Mouse (Mus musculus) cerebellum, adult 2 months (tissue): ENCODE results near the gene Brd4. TPM values are rescaled to one million over a fixed set of nuclear protein-coding genes. Genes with fewer than 3 reads are reported as not detected.

Experiments
- DNase-seq, 2 experiments: peaks; one replicate each; pipeline ENCODE4 v3.0.0; 2021
- H3K27ac ChIP-seq: fragments of 200-500 bp; 2 replicates; pipeline ENCODE4 v1.5.1; 2012; ENCODE audit warnings: low read length, control low read depth, inconsistent platforms; ENCODE audit not compliant: insufficient read depth
- H3K27me3 ChIP-seq: fragments of 200-500 bp; 2 replicates; pipeline ENCODE4 v1.6.1; 2012; ENCODE audit warnings: inconsistent platforms, mild to moderate bottlenecking, low read length, moderate library complexity; ENCODE audit not compliant: control insufficient read depth, insufficient read depth
- H3K4me1 ChIP-seq: fragments of 200-500 bp; 2 replicates; pipeline ENCODE4 v1.6.1; 2011; ENCODE audit warnings: low read length; ENCODE audit not compliant: control insufficient read depth, insufficient read depth
- H3K4me3 ChIP-seq: fragments of 200-500 bp; replicated peaks from 2 replicates; pipeline ENCODE3; 2011; ENCODE audit warnings: mild to moderate bottlenecking, low read depth, low read length, control low read depth; ENCODE audit not compliant: insufficient read depth
- CTCF ChIP-seq: fragments of 200-500 bp; IDR thresholded peaks from 2 replicates; pipeline ENCODE4 v1.5.1; 2011; ENCODE audit warnings: low read depth, mild to moderate bottlenecking, control low read depth, low read length, moderate library complexity, borderline replicate concordance; ENCODE audit not compliant: insufficient read depth
- POLR2A ChIP-seq: fragments of 200-500 bp; IDR thresholded peaks from 2 replicates; pipeline ENCODE4 v1.6.1; 2011; ENCODE audit warnings: low read length, control low read depth, borderline replicate concordance; ENCODE audit not compliant: insufficient read depth
- WGBS: fragments of 180-500 bp; shearing (Covaris S2); methylation state at CpG from one replicate; pipeline ENCODE4 v1.1.7; 2018; 5-methylcytosine and 5-hydroxymethylcytosine counted together
- polyA plus RNA-seq: library from polyadenylated mRNA; depleted of rRNA; stranded (reverse); fragments of >200 nt; gene quantifications from 2 replicates; pipeline ENCODE4 v1.2.3, GENCODE M21; 2012

The Brd4 gene
- polyA plus RNA-seq, 1 experiment, result 55.0 TPM

- no peak for DNase-seq
- H3K4me3 ChIP-seq, result no peak overlapping the region
- H3K27ac ChIP-seq, result no peak overlapping the region
- H3K27me3 ChIP-seq, result no peaks in the 10 kb centered on the region
- WGBS, result 90% methylated on average over 5 of the region's 5 CpGs
- H3K4me1 ChIP-seq, result peaks cover 6% of the 10 kb centered on the region
- no peak for TF ChIP-seq CTCF
- no peak for TF ChIP-seq POLR2A
These were observed 88.8 kb downstream of the Brd4 start for GRCm38 (mm10) chr17:32195725-32196124.

- no peaks in the 10 kb centered on the region for H3K27me3 ChIP-seq
- DNase-seq, result no peak
- H3K27ac ChIP-seq, result no peak overlapping the region
- no peak overlapping the region for H3K4me3 ChIP-seq
- peaks cover 6% of the 10 kb centered on the region for H3K4me1 ChIP-seq
- 89% methylated on average over 5 of the region's 5 CpGs for whole genome bisulfite sequencing
- no peak for TF ChIP-seq CTCF
- no peak for TF ChIP-seq POLR2A
These were observed 91.5 kb downstream of the Brd4 start for GRCm38 (mm10) chr17:32193010-32193409.

GRCm38 (mm10) chr17:32189850-32190249 lies 94.7 kb downstream of the Brd4 start:
- H3K4me1 ChIP-seq, result no peaks in the 10 kb centered on the region
- no peak overlapping the region for H3K27ac ChIP-seq
- H3K27me3 ChIP-seq, result no peaks in the 10 kb centered on the region
- no peak overlapping the region for H3K4me3 ChIP-seq
- no peak for DNase-seq
- WGBS, result 30% methylated on average over 5 of the region's 5 CpGs
- TF ChIP-seq CTCF (no peak), POLR2A (no peak)

GRCm38 (mm10) chr17:32188863-32189636 lies 95.5 kb downstream of the Brd4 start, which contains the start of gene Ephx3:
TSS of gene Ephx3 (minus strand) at chr17:32189549.
- no peak for DNase-seq
- 11% methylated on average over 42 of the region's 42 CpGs for whole genome bisulfite sequencing

GRCm38 (mm10) chr17:32183017-32183416 lies 101.5 kb downstream of the Brd4 start:
- Histone ChIP-seq H3K27ac (no peak overlapping the region), H3K4me3 (no peak overlapping the region), H3K4me1 (no peaks in the 10 kb centered on the region), H3K27me3 (no peaks in the 10 kb centered on the region)
- TF ChIP-seq POLR2A, result no peak
- TF ChIP-seq CTCF, result no peak
- DNase-seq, result no peak
- 42% methylated on average over 8 of the region's 8 CpGs for WGBS

More at GRCm38 (mm10) chr17:32188863-32189636, 95.5 kb downstream of the Brd4 start, which contains the start of gene Ephx3:
- Histone ChIP-seq H3K4me1 (no peaks in the 10 kb centered on the region), H3K4me3 (no peak within 1 kb of the TSS), H3K27ac (no peak within 1 kb of the TSS), H3K27me3 (no peaks in the 10 kb centered on the region)
- TF ChIP-seq POLR2A, result no peak
- no peak for TF ChIP-seq CTCF

- no peak overlapping the region for H3K4me3 ChIP-seq
- no peaks in the 10 kb centered on the region for H3K4me1 ChIP-seq
- 30% methylated on average over 11 of the region's 11 CpGs for WGBS
- H3K27me3 ChIP-seq, result no peaks in the 10 kb centered on the region
- TF ChIP-seq POLR2A (no peak), CTCF (no peak)
- H3K27ac ChIP-seq, result no peak overlapping the region
- DNase-seq, result no peak
These were observed 104.7 kb downstream of the Brd4 start for GRCm38 (mm10) chr17:32179621-32180491.

GRCm38 (mm10) chr17:32176919-32177318 lies 107.6 kb downstream of the Brd4 start:
- no peak for DNase-seq
- 94% methylated on average over 4 of the region's 4 CpGs for WGBS

More at GRCm38 (mm10) chr17:32176919-32177318, 107.6 kb downstream of the Brd4 start:
- no peaks in the 10 kb centered on the region for H3K4me1 ChIP-seq
- TF ChIP-seq POLR2A (no peak), CTCF (no peak)
- no peak overlapping the region for H3K4me3 ChIP-seq
- H3K27me3 ChIP-seq, result no peaks in the 10 kb centered on the region
- no peak overlapping the region for H3K27ac ChIP-seq
